Mouse (Mus musculus) CD4-positive naive resting alpha-beta T cell, adult 57 days (primary cell): Measurements from ENCODE around the gene Defb21. TPM values are rescaled to one million over a fixed set of nuclear protein-coding genes. Genes with fewer than 3 reads are reported as not detected.

Experiments used
- total RNA-seq: library from RNA; stranded (reverse); gene quantifications from one replicate; pipeline ENCODE4 v1.2.4, GENCODE M21; 2023

Gene Defb21
- total RNA-seq: not detected

DNA sequence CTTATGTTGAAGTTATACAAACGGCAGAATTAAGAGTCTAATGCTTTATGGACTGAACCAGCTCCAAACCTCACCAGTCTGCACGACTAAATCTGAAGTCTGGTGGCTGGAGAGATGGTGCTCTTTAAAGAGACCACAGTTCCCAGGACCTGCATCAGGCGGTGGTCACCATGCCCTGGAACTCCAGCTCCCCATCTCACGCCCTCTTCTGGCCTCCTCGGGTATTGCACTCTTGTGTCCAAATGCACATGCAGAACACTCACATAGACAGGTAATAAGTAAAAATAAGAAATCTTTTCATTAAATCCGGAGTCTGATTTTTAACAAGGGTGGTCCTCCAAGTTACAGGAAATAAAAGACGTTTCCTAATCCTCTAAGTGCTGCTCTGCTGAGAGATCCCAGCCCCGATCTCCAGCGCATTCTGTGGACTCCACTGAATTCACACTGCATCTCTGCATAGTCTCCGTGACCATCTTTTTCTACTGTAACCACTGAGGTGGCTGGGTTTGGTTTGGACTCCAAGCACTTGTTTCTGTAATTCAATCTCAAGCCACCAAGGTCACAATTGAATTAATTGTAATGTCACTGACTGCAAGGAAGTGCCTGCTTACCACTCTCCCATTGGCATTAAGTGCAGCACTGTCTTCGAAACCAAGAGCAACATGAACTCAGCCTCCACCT is at the start of gene Defb21:
Gene Defb21 (plus strand): TSS at position 631 of the 681 bp plus-strand sequence.

DNA sequence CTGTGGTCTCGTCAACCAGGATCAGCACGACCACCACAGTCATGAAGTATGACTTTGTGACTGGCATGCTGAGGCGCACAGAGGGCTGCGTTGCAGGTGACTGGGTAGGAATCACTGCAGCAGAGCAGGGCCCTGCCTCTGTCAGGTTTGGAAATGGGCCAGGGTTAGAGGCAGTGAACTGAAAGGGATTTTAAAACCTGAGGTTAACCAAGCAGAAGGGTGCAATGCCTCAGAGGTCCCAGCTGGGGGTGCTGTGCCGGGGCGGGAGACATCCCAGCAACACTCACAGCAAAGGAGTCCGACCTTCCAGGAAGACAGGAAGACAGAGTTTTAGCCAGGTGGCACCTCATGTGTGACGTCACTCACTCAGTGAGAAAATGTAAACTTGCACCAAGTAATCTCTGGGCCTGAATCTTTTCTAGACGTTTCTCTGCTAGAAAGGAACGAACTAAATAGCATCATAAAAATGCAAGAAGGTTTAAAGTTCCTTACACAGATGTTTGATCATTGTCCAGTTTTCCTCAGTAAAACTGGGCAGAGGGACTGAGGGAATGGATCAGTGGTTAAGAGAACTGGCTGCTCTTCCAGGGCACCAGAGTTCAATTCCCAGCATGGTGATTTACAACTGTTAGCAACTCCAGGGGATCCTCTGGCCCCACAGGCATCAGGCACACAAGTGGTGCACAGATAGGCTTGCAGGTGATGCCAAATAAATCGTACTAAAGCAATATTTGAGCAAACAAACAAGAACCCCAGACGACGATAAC is 32.4 kb upstream of the Defb21 start, which contains the start of gene Defb29:
Gene Defb29 (minus strand): TSS at position 155 of the 767 bp plus-strand sequence.

DNA sequence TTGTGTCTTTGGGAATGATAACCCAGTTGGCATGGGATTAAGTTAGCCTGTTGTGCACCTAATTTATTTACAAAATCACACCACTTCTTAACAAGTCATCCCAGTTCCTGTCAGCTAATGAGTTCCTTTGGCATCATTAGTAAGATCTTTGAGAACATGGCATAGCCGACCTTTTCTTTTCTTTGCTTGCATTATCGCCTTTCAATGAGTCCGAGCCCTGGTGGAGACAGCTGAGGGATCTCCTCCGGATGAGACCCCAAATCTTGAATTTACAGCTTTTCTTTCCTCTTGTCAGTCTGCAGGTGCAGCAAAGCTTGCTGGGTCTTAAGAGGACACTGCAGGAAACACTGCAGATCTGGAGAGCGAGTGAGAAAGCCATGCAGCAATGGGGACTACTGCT is 3.5 kb upstream of the Defb21 start, which contains the start of gene Gm17416:
Gene Gm17416 (plus strand): TSS at position 301 of the 400 bp plus-strand sequence.

DNA sequence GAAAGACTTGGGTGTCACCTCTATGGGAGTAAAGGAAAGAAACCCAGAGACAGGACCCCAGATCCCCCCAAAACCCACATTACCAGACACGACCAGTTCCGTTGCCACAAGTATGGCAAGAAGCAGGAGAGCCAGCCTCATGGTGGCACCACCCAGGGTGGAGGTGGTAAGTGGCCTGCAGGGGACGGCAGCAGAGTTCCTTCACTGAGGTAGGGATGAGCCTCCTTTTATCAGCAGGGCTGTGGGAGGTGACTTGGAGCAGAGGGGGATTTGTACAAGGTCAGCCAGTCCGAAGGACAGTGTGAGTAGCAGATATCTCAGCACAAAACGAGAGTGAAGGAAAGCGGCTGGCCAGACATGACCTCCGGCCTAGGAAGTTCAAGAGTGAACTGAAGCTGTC is 7.6 kb downstream of the Defb21 start, which contains the start of gene Defb19:
Gene Defb19 (minus strand): TSS at position 206 of the 400 bp plus-strand sequence.

DNA sequence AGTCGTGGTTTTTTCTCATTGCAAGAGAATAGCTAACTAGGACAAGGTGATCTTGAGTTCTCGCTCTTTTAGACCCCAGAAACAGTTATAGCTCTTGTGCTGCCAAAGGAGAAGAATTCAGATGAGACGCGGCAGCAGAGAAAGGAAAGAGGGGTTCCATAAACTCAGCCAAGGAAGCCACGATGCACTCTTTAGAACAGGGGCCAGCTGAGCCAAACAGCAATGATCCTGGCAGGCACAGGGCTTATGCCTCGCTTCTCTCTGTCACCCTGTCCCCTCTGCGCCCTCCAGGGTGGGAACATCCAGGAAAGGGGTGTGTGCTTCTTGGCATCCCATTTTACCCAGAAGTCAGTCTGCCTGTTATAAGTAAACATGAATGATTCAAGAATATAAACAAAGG is 26.8 kb downstream of the Defb21 start, which contains the start of gene Defb45:
Gene Defb45 (minus strand): TSS at position 101 of the 400 bp plus-strand sequence.

DNA sequence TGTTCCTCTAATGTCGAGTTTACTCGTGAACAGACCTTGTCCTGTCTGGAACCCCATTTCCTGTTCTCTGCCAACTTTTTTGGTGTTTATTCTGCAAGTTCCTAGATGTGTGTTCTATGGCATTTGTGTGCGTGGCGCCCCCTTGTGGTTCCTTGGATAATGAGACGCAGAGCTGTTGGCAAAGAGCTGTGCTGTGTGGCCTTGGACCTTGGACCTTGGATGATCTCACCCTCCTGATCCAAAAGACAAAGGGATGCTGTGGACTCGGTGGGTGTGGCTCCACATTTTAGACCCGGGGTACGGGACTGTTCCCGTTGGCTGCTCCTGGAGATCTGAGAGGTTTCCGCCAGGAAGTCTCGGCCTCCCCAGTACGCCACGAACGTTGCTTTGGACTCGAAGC is 31.5 kb downstream of the Defb21 start, which contains the start of gene Defb36:
Gene Defb36 (plus strand): TSS at position 271 of the 400 bp plus-strand sequence.

DNA sequence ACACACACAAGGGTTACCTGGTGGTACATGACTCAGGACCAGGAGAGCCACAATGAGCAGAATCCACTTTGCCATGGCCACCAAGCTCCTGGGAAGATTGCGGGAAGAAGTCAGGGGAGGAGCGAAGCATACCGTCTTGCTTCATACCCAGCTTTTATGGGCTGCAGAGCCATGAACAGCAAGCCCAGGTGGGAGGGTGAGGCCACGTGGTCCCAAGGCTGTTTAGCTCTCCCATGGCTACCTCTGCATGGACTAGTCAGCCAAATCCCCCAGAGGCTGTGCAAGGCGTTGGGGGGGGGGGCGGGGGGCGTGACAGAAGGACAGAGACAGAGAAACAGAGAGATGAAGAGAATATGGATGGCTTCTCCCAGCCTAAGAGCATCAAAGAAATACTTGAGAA is 50.4 kb downstream of the Defb21 start, which contains the start of gene Defb25:
Gene Defb25 (minus strand): TSS at position 101 of the 400 bp plus-strand sequence.

Other genes starting within 250 kb of the Defb21 start
- gene Rbck1, start 240.1 kb upstream of the Defb21 start, total RNA-seq: 215 TPM
- 20.3 TPM for gene Trib3, start 228.7 kb upstream of the Defb21 start, total RNA-seq
- not detected for gene Nrsn2, start 196.1 kb upstream of the Defb21 start, total RNA-seq
- 0.80 TPM for gene Sox12, start 174.7 kb upstream of the Defb21 start, total RNA-seq
- 1.0 TPM for gene Zcchc3, start 157.7 kb upstream of the Defb21 start, total RNA-seq
- gene 6820408C15Rik, start 157.2 kb upstream of the Defb21 start, total RNA-seq: not detected
- not detected for gene Defb23, start 108.1 kb upstream of the Defb21 start, total RNA-seq
- gene Defb20, start 95.7 kb upstream of the Defb21 start, total RNA-seq: not detected
- not detected for gene Defb22, start 82.6 kb upstream of the Defb21 start, total RNA-seq
- gene Defb26, start 61.1 kb upstream of the Defb21 start, total RNA-seq: not detected
- not detected for gene Defb28, start 54.5 kb upstream of the Defb21 start, total RNA-seq
- not detected for gene Defb29, start 32.6 kb upstream of the Defb21 start, total RNA-seq
- gene Gm17416, start 3.4 kb upstream of the Defb21 start, total RNA-seq: not detected
- not detected for gene Defb19, start 7.6 kb downstream of the Defb21 start, total RNA-seq
- gene Defb45, start 26.7 kb downstream of the Defb21 start, total RNA-seq: not detected
- gene Defb36, start 31.6 kb downstream of the Defb21 start, total RNA-seq: not detected
- gene Defb25, start 50.3 kb downstream of the Defb21 start, total RNA-seq: not detected
- not detected for gene Rem1, start 54.2 kb downstream of the Defb21 start, total RNA-seq
- 151 TPM for gene H13, start 96.7 kb downstream of the Defb21 start, total RNA-seq
- 28.4 TPM for gene Mcts2, start 114.3 kb downstream of the Defb21 start, total RNA-seq
- gene Id1, start 163.5 kb downstream of the Defb21 start, total RNA-seq: 2.8 TPM
- not detected for gene Cox4i2, start 181.4 kb downstream of the Defb21 start, total RNA-seq